Mouse (Mus musculus) CH12.LX (cell line): ENCODE results near the gene Calr.

ENCODE experiments used
- CTCF ChIP-seq, 2 experiments: IDR thresholded peaks in 1 of 2; conservative IDR thresholded peaks in 1 of 2; 2 replicates each; pipeline ENCODE4 v1.5.1; 2011 to 2012; ENCODE audit warnings: low read depth in 2 of 2, low read length in 2 of 2, improper control_type of control experiment in 1 of 2, inconsistent platforms in 1 of 2, mild to moderate bottlenecking in 1 of 2, moderate library complexity in 1 of 2
- ELF1 ChIP-seq: IDR thresholded peaks from 2 replicates; pipeline ENCODE4 v1.6.1; 2014; ENCODE audit warnings: low read depth, mild to moderate bottlenecking, inconsistent platforms, low read length, improper control_type of control experiment
- ETS1 ChIP-seq: conservative IDR thresholded peaks from 2 replicates; pipeline ENCODE4 v1.6.1; 2012; ENCODE audit warnings: low read depth, mild to moderate bottlenecking, inconsistent platforms, low read length, improper control_type of control experiment, moderate library complexity
- MAZ ChIP-seq: IDR thresholded peaks from 2 replicates; pipeline ENCODE4 v1.6.1; 2012; ENCODE audit warnings: low read depth, mild to moderate bottlenecking, inconsistent platforms, low read length, improper control_type of control experiment, moderate library complexity
- MEF2A ChIP-seq: IDR thresholded peaks from 2 replicates; pipeline ENCODE4 v1.6.1; 2014; ENCODE audit warnings: low read depth, mild to moderate bottlenecking, inconsistent platforms, low read length, improper control_type of control experiment, borderline replicate concordance
- POLR2A ChIP-seq: IDR thresholded peaks from 2 replicates; pipeline ENCODE4 v1.6.1; 2011; ENCODE audit warnings: low read depth, mild to moderate bottlenecking, improper control_type of control experiment, low read length
- SIN3A ChIP-seq: IDR thresholded peaks from 2 replicates; pipeline ENCODE4 v1.6.1; 2012; ENCODE audit warnings: low read length, improper control_type of control experiment, inconsistent platforms
- TBP ChIP-seq: conservative IDR thresholded peaks from 2 replicates; pipeline ENCODE4 v1.6.1; 2011; ENCODE audit warnings: low read depth, low read length, improper control_type of control experiment
- UBTF ChIP-seq: IDR thresholded peaks from 2 replicates; pipeline ENCODE4 v1.6.1; 2012; ENCODE audit warnings: low read depth, mild to moderate bottlenecking, inconsistent platforms, low read length, improper control_type of control experiment, moderate library complexity
- USF1 ChIP-seq: IDR thresholded peaks from 2 replicates; pipeline ENCODE4 v1.6.1; 2014; ENCODE audit warnings: low read depth, mild to moderate bottlenecking, inconsistent platforms, low read length, improper control_type of control experiment

GRCm38 (mm10) chr8:84873016-84873415 lies 26.3 kb upstream of the Calr start:
- TF ChIP-seq UBTF, result no peak
- TF ChIP-seq CTCF (conservative IDR thresholded peaks at IDR 0.05 in 1 of 2, IDR thresholded peaks at IDR 0.05 in 1 of 2; ENCODE audit: low read depth in 2 of 2, low read length in 2 of 2), result no peak
- no peak for TF ChIP-seq ETS1
- TF ChIP-seq POLR2A, result no peak
- TF ChIP-seq SIN3A, result no peak
- no peak for TF ChIP-seq USF1
- no peak for TF ChIP-seq TBP
- TF ChIP-seq MAZ, result no peak
- TF ChIP-seq ELF1, result no peak
- no peak for TF ChIP-seq MEF2A
